Mouse (Mus musculus) ES-E14 (cell line): ENCODE results near the gene Heg1. TPM values are rescaled to one million over a fixed set of nuclear protein-coding genes. Genes with fewer than 3 reads are reported as not detected.

Experiments
- DNase-seq: peaks from one replicate; pipeline ENCODE4 v3.0.0-alpha.2; 2013; ENCODE audit warnings: low read depth, low spot score
- H3K27ac ChIP-seq: 2 replicates; pipeline ENCODE4 v1.5.1; 2012; ENCODE audit warnings: low read depth, mild to moderate bottlenecking, low read length, moderate library complexity, mixed read lengths; ENCODE audit not compliant: poor library complexity, insufficient read depth, severe bottlenecking
- H3K36me3 ChIP-seq: 2 replicates; pipeline ENCODE4 v1.6.1; 2012; ENCODE audit warnings: mild to moderate bottlenecking, low read length, moderate library complexity, mixed read lengths; ENCODE audit not compliant: control insufficient read depth, poor library complexity, insufficient read depth, severe bottlenecking
- H3K4me1 ChIP-seq, 2 experiments: fragments of 150-350 bp in 1 of 2; sonication (generic) in 1 of 2; 2 replicates each; pipeline ENCODE4 v1.6.1; 2012; ENCODE audit warnings: low read length in 2 of 2, mild to moderate bottlenecking in 1 of 2, mixed read lengths in 1 of 2; ENCODE audit not compliant: control insufficient read depth in 2 of 2, insufficient read depth in 2 of 2, poor library complexity in 1 of 2
- H3K4me3 ChIP-seq, 2 experiments: fragments of 150-350 bp in 1 of 2; sonication (generic) in 1 of 2; 2 replicates each; pipeline ENCODE4 v1.5.1; 2012; ENCODE audit warnings: low read length in 2 of 2, low read depth in 1 of 2, mild to moderate bottlenecking in 1 of 2, mixed read lengths in 1 of 2; ENCODE audit not compliant: insufficient read depth in 1 of 2, poor library complexity in 1 of 2, severe bottlenecking in 1 of 2
- H3K9ac ChIP-seq: 2 replicates; pipeline ENCODE4 v1.6.1; 2012; ENCODE audit warnings: low read depth, mild to moderate bottlenecking, low read length, mixed read lengths; ENCODE audit not compliant: poor library complexity, insufficient read depth, severe bottlenecking
- H3K9me3 ChIP-seq: fragments of 150-350 bp; sonication (generic); 2 replicates; pipeline ENCODE4 v1.6.1; 2012; ENCODE audit warnings: low read depth, mild to moderate bottlenecking, low read length; ENCODE audit not compliant: control insufficient read depth, insufficient read depth
- CHD2 ChIP-seq: IDR thresholded peaks from 2 replicates; pipeline ENCODE4 v1.6.1; 2014; ENCODE audit warnings: mild to moderate bottlenecking, low read depth, low read length, inconsistent platforms
- HCFC1 ChIP-seq: IDR thresholded peaks from 2 replicates; pipeline ENCODE4 v1.6.1; 2012; ENCODE audit warnings: low read length, inconsistent platforms, borderline replicate concordance; ENCODE audit not compliant: insufficient read depth
- MAFK ChIP-seq: IDR thresholded peaks from 2 replicates; pipeline ENCODE4 v1.6.1; 2014; ENCODE audit warnings: mild to moderate bottlenecking, low read depth, low read length, inconsistent platforms; ENCODE audit not compliant: insufficient read depth
- ZC3H11A ChIP-seq: IDR thresholded peaks from 2 replicates; pipeline ENCODE4 v1.6.1; 2012; ENCODE audit warnings: low read depth, mild to moderate bottlenecking, inconsistent platforms, low read length, borderline replicate concordance
- ZNF384 ChIP-seq: IDR thresholded peaks from 2 replicates; pipeline ENCODE4 v1.6.1; 2012; ENCODE audit warnings: low read depth, low read length, inconsistent platforms
- in situ Hi-C, 2 experiments: fragments of 600-800 bp; cut with MboI; formaldehyde crosslinking; loops; one replicate each; pipeline ENCODE4 v1.15.1; 2025; ENCODE audit warnings: low sequenced_read_pairs in 2 of 2, inconsistent platforms in 1 of 2; ENCODE audit not compliant: unreplicated experiment in 2 of 2
- total RNA-seq: library from RNA; depleted of rRNA; stranded (reverse); fragments of 300-350 nt; gene quantifications from 2 replicates; pipeline ENCODE4 v1.2.3, GENCODE M21; 2012

Heg1 gene
- total RNA-seq, 1 experiment = 8.7 TPM

- in situ Hi-C loops = no loop called here
- no peak for DNase-seq
- H3K4me3 ChIP-seq = peak overlapping the region; percentile 77 to 79
- H3K9me3 ChIP-seq = no peaks in the 10 kb centered on the region
- peaks cover 3 to 7% of the 10 kb centered on the region in 2 experiments; a peak in 3 of 4 replicates for H3K4me1 ChIP-seq
- TF ChIP-seq ZC3H11A (no peak), ZNF384 (no peak), MAFK (no peak), HCFC1 (no peak), CHD2 (no peak)
- H3K36me3 ChIP-seq = no peaks in the 10 kb centered on the region
- H3K9ac ChIP-seq = peak overlapping the region; percentile 22; the same call in 1 of the 2 replicates
- no peak overlapping the region for H3K27ac ChIP-seq
Measured at GRCm38 (mm10) chr16:33683206-33684161, 686 bp upstream of the Heg1 start.

- Histone ChIP-seq H3K27ac (no peak overlapping the region), H3K9ac (peak overlapping the region; percentile 83), H3K36me3 (no peaks in the 10 kb centered on the region), H3K9me3 (no peaks in the 10 kb centered on the region), H3K4me1 (peaks cover 3 to 7% of the 10 kb centered on the region in 2 experiments; a peak in 3 of 4 replicates), H3K4me3 (peak overlapping the region; percentile 77 to 79)
- TF ChIP-seq ZNF384 (no peak), HCFC1 (no peak), MAFK (no peak), CHD2 (no peak), ZC3H11A (no peak)
- in situ Hi-C loops = no loop called here
- no peak for DNase-seq
Measured at GRCm38 (mm10) chr16:33684703-33685701, 832 bp downstream of the Heg1 start.

- Histone ChIP-seq H3K4me1 (peaks cover 0 to 2% of the 10 kb centered on the region in 2 experiments; a peak in 1 of 4 replicates), H3K36me3 (no peaks in the 10 kb centered on the region), H3K9me3 (no peaks in the 10 kb centered on the region), H3K9ac (no peak overlapping the region), H3K27ac (no peak overlapping the region), H3K4me3 (no peak overlapping the region)
- in situ Hi-C loops = no loop called here
- TF ChIP-seq ZNF384 = no peak
- no peak for TF ChIP-seq MAFK
- no peak for TF ChIP-seq HCFC1
- no peak for TF ChIP-seq CHD2
- no peak for TF ChIP-seq ZC3H11A
- no peak for DNase-seq
Measured at GRCm38 (mm10) chr16:33686056-33686455, 1.9 kb downstream of the Heg1 start.

GRCm38 (mm10) chr16:33687724-33688123, 3.6 kb downstream of the Heg1 start:
- H3K27ac ChIP-seq = no peak overlapping the region
- H3K4me1 ChIP-seq = peaks cover 0 to 2% of the 10 kb centered on the region in 2 experiments; a peak in 1 of 4 replicates
- in situ Hi-C loops = no loop called here
- no peak overlapping the region for H3K4me3 ChIP-seq
- no peaks in the 10 kb centered on the region for H3K9me3 ChIP-seq
- no peak for DNase-seq
- H3K36me3 ChIP-seq = no peaks in the 10 kb centered on the region
- TF ChIP-seq MAFK (no peak), HCFC1 (no peak), ZNF384 (no peak), ZC3H11A (no peak), CHD2 (no peak)
- no peak overlapping the region for H3K9ac ChIP-seq
